Mouse (Mus musculus): ENCODE data around the gene Tmcc3. TPM values are rescaled to one million over a fixed set of nuclear protein-coding genes. Genes with fewer than 3 reads are reported as not detected.
"Not testable (repeated sequence)": the region's sequence is repeated elsewhere in the genome, so short reads cannot be mapped to it uniquely, and the experiment has no call there.

The Tmcc3 gene
- polyA plus RNA-seq, 1 experiment from 2014 or later, result 14.9 TPM

GRCm38 (mm10) chr10:94525784-94526183 lies 214.0 kb downstream of the Tmcc3 start:
- ATAC-seq, result no peak
- no peaks in the 10 kb centered on the region for H3K36me3 ChIP-seq (ENCODE audit: control insufficient read depth, insufficient read depth, low read length)
- no peak overlapping the region for H3K9ac ChIP-seq (ENCODE audit: low read depth, low read length)
- WGBS, result 88% methylated on average over 7 of the region's 7 CpGs
- H3K4me1 ChIP-seq (ENCODE audit: control insufficient read depth, insufficient read depth, low read depth, low read length), result peaks cover 14% of the 10 kb centered on the region
- no peak overlapping the region for H3K4me3 ChIP-seq (ENCODE audit: low read length)
- no peak overlapping the region for H3K27ac ChIP-seq (ENCODE audit: low read depth, low read length)
- H3K9me3 ChIP-seq (ENCODE audit: control insufficient read depth, low read length), result no peaks in the 10 kb centered on the region
- H3K4me2 ChIP-seq (ENCODE audit: low read length), result no peak overlapping the region
- H3K27me3 ChIP-seq (replicated peaks; ENCODE audit: control insufficient read depth, insufficient read depth, low read length), result no peaks in the 10 kb centered on the region

DNA sequence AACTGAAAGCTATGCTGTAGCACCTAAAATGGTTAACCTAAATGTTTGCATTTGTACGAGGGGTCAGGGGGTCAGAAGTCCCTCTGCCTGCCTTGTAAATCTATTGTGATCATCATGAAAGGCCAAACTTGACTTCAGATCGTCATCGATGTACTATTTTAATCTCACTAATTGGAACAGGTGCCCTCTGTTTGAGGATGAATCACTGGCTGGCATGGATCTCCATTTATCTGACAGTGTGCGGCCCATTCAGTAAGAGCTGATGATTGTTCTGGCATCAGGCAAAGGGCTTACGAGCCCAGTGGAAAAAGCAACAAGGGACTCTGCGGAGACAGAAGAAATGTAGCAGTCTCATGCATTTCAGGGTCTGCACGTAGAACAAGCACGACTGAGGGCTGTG lies 215.1 kb downstream of the Tmcc3 start:
- no peaks in the 10 kb centered on the region for H3K27me3 ChIP-seq (replicated peaks; ENCODE audit: control insufficient read depth, insufficient read depth, low read length)
- H3K4me2 ChIP-seq (ENCODE audit: low read length), result no peak overlapping the region
- H3K4me3 ChIP-seq (ENCODE audit: low read length), result no peak overlapping the region
- H3K9me3 ChIP-seq (ENCODE audit: control insufficient read depth, low read length), result no peaks in the 10 kb centered on the region
- no peak overlapping the region for H3K27ac ChIP-seq (ENCODE audit: low read depth, low read length)
- whole genome bisulfite sequencing, result 64% methylated on average over 8 of the region's 8 CpGs
- H3K36me3 ChIP-seq (ENCODE audit: control insufficient read depth, insufficient read depth, low read length), result no peaks in the 10 kb centered on the region
- H3K9ac ChIP-seq (ENCODE audit: low read depth, low read length), result no peak overlapping the region
- peaks cover 11% of the 10 kb centered on the region for H3K4me1 ChIP-seq (ENCODE audit: control insufficient read depth, insufficient read depth, low read depth, low read length)
- no peak for ATAC-seq

DNA sequence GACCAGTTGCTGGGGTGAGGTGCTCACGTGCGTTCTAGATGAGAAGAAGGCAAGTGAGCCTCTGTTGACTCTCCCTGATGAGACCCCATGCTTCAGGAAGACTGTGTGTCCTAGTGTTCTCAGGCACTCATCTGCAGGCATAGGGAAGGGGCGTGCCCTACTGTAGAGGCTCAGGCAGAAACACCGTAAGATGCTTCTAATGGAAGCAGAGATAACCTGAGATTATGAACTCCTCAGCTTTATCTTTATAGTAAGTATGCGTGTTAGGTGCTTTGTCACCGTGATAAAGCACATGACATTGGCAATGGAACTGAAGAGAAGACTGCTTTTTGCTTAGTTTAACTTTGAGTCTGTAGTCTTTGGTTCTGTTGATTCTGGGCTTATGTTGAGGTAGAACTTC lies 215.5 kb downstream of the Tmcc3 start:
- Histone ChIP-seq H3K27ac (ENCODE audit: low read depth, low read length) (no peak overlapping the region), H3K27me3 (replicated peaks; ENCODE audit: control insufficient read depth, insufficient read depth, low read length) (no peaks in the 10 kb centered on the region), H3K36me3 (ENCODE audit: control insufficient read depth, insufficient read depth, low read length) (no peaks in the 10 kb centered on the region), H3K9ac (ENCODE audit: low read depth, low read length) (no peak overlapping the region), H3K4me2 (ENCODE audit: low read length) (no peak overlapping the region), H3K4me3 (ENCODE audit: low read length) (no peak overlapping the region), H3K9me3 (ENCODE audit: control insufficient read depth, low read length) (no peaks in the 10 kb centered on the region), H3K4me1 (ENCODE audit: control insufficient read depth, insufficient read depth, low read depth, low read length) (peaks cover 11% of the 10 kb centered on the region)
- no peak for ATAC-seq
- 88% methylated on average over 6 of the region's 6 CpGs for WGBS

GRCm38 (mm10) chr10:94530079-94530478 lies 218.3 kb downstream of the Tmcc3 start:
- H3K27ac ChIP-seq (ENCODE audit: low read depth, low read length), result no peak overlapping the region
- WGBS, result 55% methylated on average over 2 of the region's 2 CpGs

GRCm38 (mm10) chr10:94531482-94531881 lies 219.7 kb downstream of the Tmcc3 start:
- H3K4me3 ChIP-seq (ENCODE audit: low read length), result no peak overlapping the region
- no peaks in the 10 kb centered on the region for H3K27me3 ChIP-seq (replicated peaks; ENCODE audit: control insufficient read depth, insufficient read depth, low read length)
- no peak overlapping the region for H3K27ac ChIP-seq (ENCODE audit: low read depth, low read length)
- H3K4me2 ChIP-seq (ENCODE audit: low read length), result no peak overlapping the region
- no peaks in the 10 kb centered on the region; the same call in 1 of the 2 replicates for H3K4me1 ChIP-seq (ENCODE audit: control insufficient read depth, insufficient read depth, low read depth, low read length)
- H3K36me3 ChIP-seq (ENCODE audit: control insufficient read depth, insufficient read depth, low read length), result no peaks in the 10 kb centered on the region
- no peak for ATAC-seq
- H3K9ac ChIP-seq (ENCODE audit: low read depth, low read length), result no peak overlapping the region
- H3K9me3 ChIP-seq (ENCODE audit: control insufficient read depth, low read length), result no peaks in the 10 kb centered on the region

More at GRCm38 (mm10) chr10:94530079-94530478, 218.3 kb downstream of the Tmcc3 start:
- H3K36me3 ChIP-seq (ENCODE audit: control insufficient read depth, insufficient read depth, low read length), result no peaks in the 10 kb centered on the region
- no peaks in the 10 kb centered on the region; the same call in 1 of the 2 replicates for H3K4me1 ChIP-seq (ENCODE audit: control insufficient read depth, insufficient read depth, low read depth, low read length)
- H3K4me2 ChIP-seq (ENCODE audit: low read length), result no peak overlapping the region
- H3K4me3 ChIP-seq (ENCODE audit: low read length), result no peak overlapping the region
- no peaks in the 10 kb centered on the region for H3K27me3 ChIP-seq (replicated peaks; ENCODE audit: control insufficient read depth, insufficient read depth, low read length)
- peak; percentile 51; the same call in 1 of the 2 replicates for ATAC-seq
- H3K9me3 ChIP-seq (ENCODE audit: control insufficient read depth, low read length), result no peaks in the 10 kb centered on the region
- H3K9ac ChIP-seq (ENCODE audit: low read depth, low read length), result no peak overlapping the region

DNA sequence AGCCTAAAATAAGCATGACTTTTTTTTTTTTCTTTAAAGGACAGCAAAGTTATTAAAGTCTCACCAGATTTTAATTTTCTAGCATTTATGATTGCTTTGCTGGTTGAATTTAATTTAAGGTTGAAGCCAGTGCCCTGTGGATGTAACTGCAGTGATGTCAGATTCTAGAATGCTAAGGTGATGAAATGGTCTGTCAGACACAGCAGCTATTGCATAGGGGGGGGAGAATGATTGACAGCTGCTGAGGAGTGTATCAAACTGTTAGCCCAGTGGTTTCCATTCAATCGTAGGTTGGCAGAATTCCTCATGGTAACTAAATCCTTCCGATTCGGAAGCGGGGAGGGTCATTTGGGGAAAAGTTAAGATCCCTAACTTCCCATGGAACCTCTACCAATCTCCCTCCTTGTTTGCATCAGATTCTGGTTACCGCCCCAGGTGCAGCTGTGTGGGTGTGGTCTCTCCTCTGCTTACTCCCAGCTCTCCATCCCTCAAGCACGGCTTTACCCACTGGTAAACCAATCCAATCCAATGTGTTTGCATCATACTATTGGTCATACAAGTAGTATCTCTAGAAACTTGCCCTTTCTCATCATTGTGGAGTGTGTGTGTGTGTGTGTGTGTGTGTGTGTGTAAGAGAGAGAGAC lies 221.5 kb downstream of the Tmcc3 start:
- no peak overlapping the region for H3K4me2 ChIP-seq (ENCODE audit: low read length)
- WGBS, result 73% methylated on average over 6 of the region's 6 CpGs
- H3K4me1 ChIP-seq (ENCODE audit: control insufficient read depth, insufficient read depth, low read depth, low read length), result no peaks in the 10 kb centered on the region; the same call in 1 of the 2 replicates
- no peak overlapping the region for H3K9ac ChIP-seq (ENCODE audit: low read depth, low read length)
- H3K9me3 ChIP-seq (ENCODE audit: control insufficient read depth, low read length), result no peaks in the 10 kb centered on the region
- H3K4me3 ChIP-seq (ENCODE audit: low read length), result no peak overlapping the region
- ATAC-seq, result no peak
- no peak overlapping the region for H3K27ac ChIP-seq (ENCODE audit: low read depth, low read length)
- H3K27me3 ChIP-seq (replicated peaks; ENCODE audit: control insufficient read depth, insufficient read depth, low read length), result no peaks in the 10 kb centered on the region
- no peaks in the 10 kb centered on the region for H3K36me3 ChIP-seq (ENCODE audit: control insufficient read depth, insufficient read depth, low read length)

DNA sequence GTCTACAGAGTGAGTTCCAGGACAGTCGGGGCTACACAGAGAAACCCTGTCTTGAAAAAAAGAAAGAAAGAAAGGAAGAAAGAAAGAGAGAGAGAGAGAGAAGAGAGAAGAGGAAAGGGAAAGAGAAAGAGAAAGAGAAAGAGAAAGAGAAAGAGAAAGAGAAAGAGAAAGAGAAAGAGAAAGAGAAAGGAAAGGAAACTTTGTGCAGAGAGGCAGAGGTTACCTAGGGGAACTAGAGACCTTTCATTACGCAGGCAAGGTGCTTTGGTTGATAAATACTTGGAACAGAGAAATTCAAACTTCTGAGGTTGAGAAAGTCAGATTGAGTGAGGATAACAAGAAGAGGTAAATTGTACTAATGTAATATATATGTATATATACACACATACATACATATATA lies 226.9 kb downstream of the Tmcc3 start:
- H3K9ac ChIP-seq (ENCODE audit: low read depth, low read length); H3K4me2 ChIP-seq (ENCODE audit: low read length); H3K9me3 ChIP-seq (ENCODE audit: control insufficient read depth, low read length); H3K4me1 ChIP-seq (ENCODE audit: control insufficient read depth, insufficient read depth, low read depth, low read length); ATAC-seq; H3K4me3 ChIP-seq (ENCODE audit: low read length); H3K36me3 ChIP-seq (ENCODE audit: control insufficient read depth, insufficient read depth, low read length); H3K27me3 ChIP-seq (replicated peaks; ENCODE audit: control insufficient read depth, insufficient read depth, low read length); H3K27ac ChIP-seq (ENCODE audit: low read depth, low read length): not testable (repeated sequence)
- WGBS, result 96% methylated on average over 2 of the region's 2 CpGs

DNA sequence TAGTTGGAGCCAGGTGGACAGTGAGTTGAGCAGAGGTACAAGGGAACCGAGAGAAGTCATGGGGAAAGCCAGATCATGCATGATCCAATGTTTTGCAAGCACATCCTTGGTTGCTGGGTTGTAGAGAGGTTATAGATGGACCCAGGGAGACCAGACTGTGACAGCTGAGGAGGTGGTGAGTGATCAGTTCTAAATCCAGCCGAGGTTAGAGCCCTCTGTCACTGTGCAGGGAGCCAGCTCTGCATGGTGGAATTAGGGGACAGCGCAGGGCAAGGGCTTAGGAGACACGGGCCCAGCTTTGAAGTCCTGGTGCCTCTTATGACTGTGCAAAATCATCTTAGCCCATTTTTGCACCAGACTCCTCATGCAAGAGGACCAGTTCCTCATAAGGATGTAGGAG lies 228.5 kb downstream of the Tmcc3 start:
- Histone ChIP-seq H3K9ac (ENCODE audit: low read depth, low read length) (no peak overlapping the region), H3K4me2 (ENCODE audit: low read length) (no peak overlapping the region), H3K4me1 (ENCODE audit: control insufficient read depth, insufficient read depth, low read depth, low read length) (peaks cover 13% of the 10 kb centered on the region), H3K27ac (ENCODE audit: low read depth, low read length) (no peak overlapping the region), H3K4me3 (ENCODE audit: low read length) (no peak overlapping the region), H3K9me3 (ENCODE audit: control insufficient read depth, low read length) (0 out of 2 replicates have a peak, but pooled peaks cover 3% of the 10 kb centered on the region), H3K27me3 (replicated peaks; ENCODE audit: control insufficient read depth, insufficient read depth, low read length) (no peaks in the 10 kb centered on the region), H3K36me3 (ENCODE audit: control insufficient read depth, insufficient read depth, low read length) (no peaks in the 10 kb centered on the region)
- WGBS, result 85% methylated on average over 4 of the region's 4 CpGs
- no peak for ATAC-seq

- H3K9me3 ChIP-seq (ENCODE audit: control insufficient read depth, low read length), result 0 out of 2 replicates have a peak, but pooled peaks cover 3% of the 10 kb centered on the region
- H3K4me3 ChIP-seq (ENCODE audit: low read length), result no peak overlapping the region
- no peaks in the 10 kb centered on the region for H3K36me3 ChIP-seq (ENCODE audit: control insufficient read depth, insufficient read depth, low read length)
- no peaks in the 10 kb centered on the region for H3K27me3 ChIP-seq (replicated peaks; ENCODE audit: control insufficient read depth, insufficient read depth, low read length)
- H3K27ac ChIP-seq (ENCODE audit: low read depth, low read length), result no peak overlapping the region
- no peak for ATAC-seq
- peaks cover 22% of the 10 kb centered on the region for H3K4me1 ChIP-seq (ENCODE audit: control insufficient read depth, insufficient read depth, low read depth, low read length)
- H3K9ac ChIP-seq (ENCODE audit: low read depth, low read length), result no peak overlapping the region
- H3K4me2 ChIP-seq (ENCODE audit: low read length), result no peak overlapping the region
- whole genome bisulfite sequencing, result 65% methylated on average over 8 of the region's 8 CpGs
Measured at GRCm38 (mm10) chr10:94543956-94544355, 232.2 kb downstream of the Tmcc3 start.
